Comparison of ENCODE assay signal across 14 mouse cellular contexts in genomic region chr9:52287761-52288275, GRCm38 (mm10).
DNase-seq lines count a peak whose midpoint lies in the region; ATAC-seq and TF ChIP-seq lines count a peak whose summit lies in the region.
"Had no signal": no experiment of that assay in that cellular context is flagged by ENCODE, and none has a peak within 500 bp of the region (broad histone marks: within the 10 kb centered on the region; RNA-seq: fewer than 3 reads in every experiment).

No protein-coding gene starts in this region.

- 71% methylated on average over 7 of the region's 7 CpGs for WGBS in intestine, embryonic 16.5 days
- 78% methylated on average over 7 of the region's 7 CpGs for WGBS in limb, embryonic 10.5 days

- no peak for TF ChIP-seq RAD21 in MEL (IDR thresholded peaks at IDR 0.05; ENCODE audit: low read depth, low read length)

- no peak for TF ChIP-seq POLR2A in MEL (IDR thresholded peaks at IDR 0.05; ENCODE audit: control insufficient read depth in 1 of 2, insufficient read depth in 1 of 2, low read depth in 1 of 2, low read length in 2 of 2, poor library complexity in 1 of 2)

- TF ChIP-seq CTCF in MEL (IDR thresholded peaks at IDR 0.05 in 2 of 3, conservative IDR thresholded peaks at IDR 0.05 in 1 of 3; ENCODE audit: control insufficient read depth in 1 of 3, insufficient read depth in 1 of 3, low read depth in 2 of 3, low read length in 3 of 3, poor library complexity in 1 of 3, severe bottlenecking in 1 of 3): no peak

- H3K4me1 ChIP-seq in MEL (ENCODE audit: control insufficient read depth in 1 of 2, insufficient read depth in 2 of 2, low read length in 2 of 2): no peaks in the 10 kb centered on the region
- 0 out of 2 replicates have a peak, but pooled peaks cover 6% of the 10 kb centered on the region for H3K4me1 ChIP-seq in intestine, embryonic 16.5 days (ENCODE audit: control insufficient read depth, insufficient read depth, low read length)
- peaks cover 5% of the 10 kb centered on the region; the same call in 1 of the 2 replicates for H3K4me1 ChIP-seq in limb, embryonic 10.5 days
- H3K4me1 ChIP-seq: embryonic facial prominence, embryonic 12.5 days had no signal

- H3K9me3 ChIP-seq in MEL (replicated peaks; ENCODE audit: insufficient read depth, low read length): no peaks in the 10 kb centered on the region
- no peaks in the 10 kb centered on the region for H3K9me3 ChIP-seq in intestine, embryonic 16.5 days (ENCODE audit: control insufficient read depth, low read length)
- H3K9me3 ChIP-seq in limb, embryonic 10.5 days (replicated peaks): no peaks in the 10 kb centered on the region
- H3K9me3 ChIP-seq: embryonic facial prominence, embryonic 12.5 days; heart, embryonic 12.5 days; hindbrain, embryonic 13.5 days; liver, embryonic 13.5 days had no signal

- no peaks in the 10 kb centered on the region for H3K36me3 ChIP-seq in MEL (ENCODE audit: control insufficient read depth in 1 of 2, insufficient read depth in 2 of 2, low read length in 2 of 2)
- H3K36me3 ChIP-seq in intestine, embryonic 16.5 days (ENCODE audit: control insufficient read depth, insufficient read depth, low read length): no peaks in the 10 kb centered on the region
- H3K36me3 ChIP-seq in limb, embryonic 10.5 days: no peaks in the 10 kb centered on the region
- H3K36me3 ChIP-seq: embryonic facial prominence, embryonic 12.5 days; heart, embryonic 12.5 days; hindbrain, embryonic 13.5 days; liver, embryonic 13.5 days had no signal

- no peaks in the 10 kb centered on the region for H3K79me2 ChIP-seq in MEL (ENCODE audit: control insufficient read depth, insufficient read depth, low read length, poor library complexity)

- no peak overlapping the region for H3K4me3 ChIP-seq in MEL (ENCODE audit: control insufficient read depth in 1 of 2, insufficient read depth in 1 of 2, low read depth in 2 of 2, low read length in 2 of 2)
- no peak overlapping the region for H3K4me3 ChIP-seq in intestine, embryonic 16.5 days (ENCODE audit: low read length)
- no peak overlapping the region for H3K4me3 ChIP-seq in limb, embryonic 10.5 days

- TF ChIP-seq EP300 in MEL (IDR thresholded peaks at IDR 0.05; ENCODE audit: low read depth in 1 of 2, low read length in 2 of 2): no peak

- no peak overlapping the region for H3K9ac ChIP-seq in MEL (ENCODE audit: control insufficient read depth, low read depth, low read length, poor library complexity, severe bottlenecking)
- no peak overlapping the region for H3K9ac ChIP-seq in intestine, embryonic 16.5 days (ENCODE audit: low read depth, low read length)
- H3K9ac ChIP-seq: embryonic facial prominence, embryonic 12.5 days; liver, embryonic 13.5 days had no signal

- H3K27ac ChIP-seq in MEL (ENCODE audit: control insufficient read depth, low read depth, low read length): no peak overlapping the region
- H3K27ac ChIP-seq in intestine, embryonic 16.5 days (ENCODE audit: low read length): no peak overlapping the region
- no peak overlapping the region for H3K27ac ChIP-seq in limb, embryonic 10.5 days
- H3K27ac ChIP-seq: embryonic facial prominence, embryonic 12.5 days; hindbrain, embryonic 13.5 days; left cerebral cortex, adult 2 months; liver, embryonic 13.5 days had no signal

- peak; percentile 84 for ATAC-seq in megakaryocyte, adult 5-6 weeks (ENCODE audit: poor library complexity, severe bottlenecking)
- no peak for ATAC-seq in intestine, embryonic 16.5 days

- no peak overlapping the region for H3K4me2 ChIP-seq in intestine, embryonic 16.5 days (ENCODE audit: low read depth, low read length)

- no peaks in the 10 kb centered on the region; a peak in 2 of 4 replicates for H3K27me3 ChIP-seq in MEL (ENCODE audit: control insufficient read depth in 1 of 2, insufficient read depth in 2 of 2, low read length in 2 of 2)
- H3K27me3 ChIP-seq in intestine, embryonic 16.5 days (replicated peaks; ENCODE audit: control insufficient read depth, insufficient read depth, low read length): 0 out of 2 replicates have a peak, but pooled peaks cover 3% of the 10 kb centered on the region
- H3K27me3 ChIP-seq in limb, embryonic 10.5 days (ENCODE audit: low read depth, poor library complexity, severe bottlenecking): no peaks in the 10 kb centered on the region
- H3K27me3 ChIP-seq: embryonic facial prominence, embryonic 12.5 days; heart, embryonic 12.5 days; hindbrain, embryonic 13.5 days; liver, embryonic 13.5 days had no signal

- peak; percentile 11 for DNase-seq in layer of hippocampus, adult 9-11 months
- no peak for DNase-seq in layer of hippocampus, postnatal 25 days (ENCODE audit: extremely low spot score in 1 of 2, low spot score in 1 of 2)
- DNase-seq in A20 (ENCODE audit: low read depth, low spot score) (peak; percentile 5), MEL (ENCODE audit: low read depth, low spot score) (peak; percentile 3)
- no peak for DNase-seq in cerebellum, postnatal 10 days
- DNase-seq in limb, embryonic 10.5 days (ENCODE audit: low spot score): no peak
- DNase-seq: cerebellum, adult 11-12 months; liver, embryonic 13.5 days had no signal

TF ChIP-seq in MEL, 35 proteins besides CTCF, POLR2A, EP300 and RAD21:
- TF ChIP-seq NRF1 (IDR thresholded peaks at IDR 0.05; ENCODE audit: insufficient read depth, low read depth, low read length, poor library complexity, severe bottlenecking) (no peak), CHD2 (IDR thresholded peaks at IDR 0.05; ENCODE audit: low read length) (no peak), MEF2A (IDR thresholded peaks at IDR 0.05; ENCODE audit: extremely low read depth, insufficient replicate concordance, low read depth, low read length, poor library complexity, severe bottlenecking) (no peak), GABPA (IDR thresholded peaks at IDR 0.05; ENCODE audit: low read depth, low read length) (no peak), SIN3A (IDR thresholded peaks at IDR 0.05; ENCODE audit: low read length) (no peak), CHD1 (IDR thresholded peaks at IDR 0.05; ENCODE audit: low read depth, low read length) (no peak), ETS1 (IDR thresholded peaks at IDR 0.05; ENCODE audit: low read depth, low read length) (no peak), ZKSCAN1 (IDR thresholded peaks at IDR 0.05; ENCODE audit: low read depth, low read length) (no peak), POLR2AphosphoS2 (IDR thresholded peaks at IDR 0.05; ENCODE audit: low read length) (no peak), POLR2AphosphoS5 (IDR thresholded peaks at IDR 0.05; ENCODE audit: borderline replicate concordance, low read depth, low read length) (no peak), MAZ (IDR thresholded peaks at IDR 0.05; ENCODE audit: low read depth, low read length) (no peak), ZMIZ1 (IDR thresholded peaks at IDR 0.05; ENCODE audit: low read depth, low read length) (no peak), MYB (IDR thresholded peaks at IDR 0.05; ENCODE audit: low read depth, low read length) (no peak)

Comparison
In these comparisons a context has a peak if more than half of its experiments do, and no peak if none do; other contexts are left out.
1. DNase-seq: peak in layer of hippocampus, adult 9-11 months (single experiment), A20 (single experiment) and MEL (single experiment); none in layer of hippocampus, postnatal 25 days (0 of 2), cerebellum, postnatal 10 days (0 of 2) and limb, embryonic 10.5 days (single experiment).